Mouse (Mus musculus) kidney, adult 2 months (tissue): Measurements from ENCODE around the gene Pip5k1b. TPM values are rescaled to one million over a fixed set of nuclear protein-coding genes. Genes with fewer than 3 reads are reported as not detected.

Experiments used
- DNase-seq: peaks from one replicate; pipeline ENCODE4 v3.0.0; 2021
- H3K27ac ChIP-seq: fragments of 200-500 bp; 2 replicates; pipeline ENCODE4 v1.5.1; 2012; ENCODE audit warnings: low read depth, low read length, control low read depth, inconsistent platforms; ENCODE audit not compliant: insufficient read depth
- H3K27me3 ChIP-seq: fragments of 200-500 bp; replicated peaks from 2 replicates; pipeline ENCODE4 v1.6.1; 2012; ENCODE audit warnings: mild to moderate bottlenecking, moderate library complexity, low read length, inconsistent platforms; ENCODE audit not compliant: control insufficient read depth, insufficient read depth
- H3K36me3 ChIP-seq: fragments of 200-500 bp; 2 replicates; pipeline ENCODE4 v1.6.1; 2012; ENCODE audit warnings: mild to moderate bottlenecking, moderate library complexity, low read length, inconsistent platforms; ENCODE audit not compliant: control insufficient read depth, insufficient read depth
- H3K4me1 ChIP-seq: fragments of 200-500 bp; 2 replicates; pipeline ENCODE4 v1.6.1; 2011; ENCODE audit warnings: low read length; ENCODE audit not compliant: control insufficient read depth, insufficient read depth
- H3K4me3 ChIP-seq: fragments of 200-500 bp; 2 replicates; pipeline ENCODE4 v1.5.1; 2011; ENCODE audit warnings: mild to moderate bottlenecking, low read depth, low read length, control low read depth; ENCODE audit not compliant: insufficient read depth
- CTCF ChIP-seq: fragments of 200-500 bp; conservative IDR thresholded peaks from 2 replicates; pipeline ENCODE4 v1.5.1; 2011; ENCODE audit warnings: low read depth, mild to moderate bottlenecking, control low read depth, low read length, moderate library complexity, mixed read lengths; ENCODE audit not compliant: insufficient read depth, insufficient read length
- POLR2A ChIP-seq: fragments of 200-500 bp; IDR thresholded peaks from one replicate; pipeline ENCODE4 v1.6.1; 2011; ENCODE audit warnings: low read depth, low read length, control low read depth
- WGBS: fragments of 180-500 bp; shearing (Covaris S2); methylation state at CpG from one replicate; pipeline ENCODE4 v1.1.7; 2018; 5-methylcytosine and 5-hydroxymethylcytosine counted together
- polyA plus RNA-seq: library from polyadenylated mRNA; depleted of rRNA; stranded (reverse); fragments of >200 nt; gene quantifications from 2 replicates; pipeline ENCODE4 v1.2.3, GENCODE M21; 2012

Gene Pip5k1b
- polyA plus RNA-seq, 1 experiment, result 3.7 TPM

GRCm38 (mm10) chr19:24537691-24538090, 18.0 kb downstream of the Pip5k1b start:
- DNase-seq, result no peak
- TF ChIP-seq POLR2A (no peak), CTCF (no peak)
- Histone ChIP-seq H3K27me3 (no peaks in the 10 kb centered on the region), H3K36me3 (no peaks in the 10 kb centered on the region), H3K4me1 (no peaks in the 10 kb centered on the region), H3K4me3 (no peak overlapping the region), H3K27ac (no peak overlapping the region)
- WGBS, result 61% methylated on average over 4 of the region's 4 CpGs

DNA sequence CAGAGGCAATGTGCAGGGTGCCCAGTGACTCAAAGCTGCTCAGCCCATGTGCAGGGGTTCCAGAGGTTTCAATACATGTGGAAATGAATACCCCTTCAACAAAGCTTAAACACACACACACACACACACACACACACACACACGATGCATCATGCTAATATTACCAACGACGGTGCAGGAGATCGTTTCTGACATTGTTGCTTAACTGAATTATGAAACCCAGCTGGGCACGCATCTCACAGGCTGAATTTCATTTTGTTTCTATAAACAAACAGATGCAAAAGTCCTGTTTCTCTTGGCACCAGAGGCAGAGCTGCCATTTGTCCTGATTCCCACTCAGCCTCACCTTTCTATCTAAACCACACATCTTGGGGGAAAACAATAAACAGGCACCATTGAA, 18.8 kb downstream of the Pip5k1b start:
- TF ChIP-seq POLR2A, result no peak
- no peak for TF ChIP-seq CTCF
- H3K4me3 ChIP-seq, result no peak overlapping the region
- no peaks in the 10 kb centered on the region for H3K4me1 ChIP-seq
- 70% methylated on average over 5 of the region's 5 CpGs for WGBS
- H3K27ac ChIP-seq, result no peak overlapping the region
- H3K27me3 ChIP-seq, result no peaks in the 10 kb centered on the region
- H3K36me3 ChIP-seq, result no peaks in the 10 kb centered on the region
- no peak for DNase-seq

DNA sequence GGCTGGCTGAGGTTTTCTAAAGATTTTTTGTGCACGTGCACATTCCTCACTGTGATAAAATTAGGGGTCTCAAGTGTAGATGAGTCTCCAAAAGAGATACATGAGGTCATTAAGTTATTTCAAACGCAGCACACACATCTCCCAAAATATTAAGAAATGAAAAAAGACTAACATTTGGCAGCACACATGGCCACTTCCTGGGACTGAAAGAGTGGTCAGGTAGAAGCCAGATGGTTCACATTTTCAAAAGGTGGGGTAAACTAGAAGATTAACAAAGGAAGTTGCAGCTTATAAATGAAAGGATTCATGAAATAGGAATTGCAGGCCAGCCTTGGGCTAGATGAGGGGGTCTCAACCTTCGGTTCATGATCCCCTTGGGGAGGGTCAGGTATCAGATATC, 19.4 kb downstream of the Pip5k1b start:
- no peaks in the 10 kb centered on the region for H3K4me1 ChIP-seq
- H3K27me3 ChIP-seq, result no peaks in the 10 kb centered on the region
- no peak for DNase-seq
- H3K27ac ChIP-seq, result no peak overlapping the region
- 84% methylated on average over 3 of the region's 3 CpGs for WGBS
- no peaks in the 10 kb centered on the region for H3K36me3 ChIP-seq
- no peak overlapping the region for H3K4me3 ChIP-seq
- TF ChIP-seq POLR2A (no peak), CTCF (no peak)

DNA sequence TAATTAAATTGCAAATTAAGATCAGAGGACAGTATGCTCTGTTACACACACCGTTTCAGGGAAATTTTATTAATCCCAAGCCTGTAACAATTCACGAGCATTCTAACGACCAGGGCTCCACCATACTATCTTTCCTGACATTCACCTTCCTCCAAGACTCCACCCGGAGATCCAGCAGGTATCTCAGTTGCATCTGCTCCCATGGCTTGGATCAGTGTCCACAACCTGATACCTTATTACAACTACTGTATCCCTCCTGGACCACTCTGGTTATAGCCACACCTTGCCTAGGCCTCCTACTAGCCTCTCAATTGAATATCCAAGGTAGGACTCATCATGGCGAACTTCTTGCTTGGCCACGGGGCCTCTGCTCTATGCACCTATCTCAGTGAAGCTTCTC, 20.5 kb downstream of the Pip5k1b start:
- 63% methylated on average over 6 of the region's 6 CpGs for WGBS
- no peak overlapping the region for H3K27ac ChIP-seq

GRCm38 (mm10) chr19:24534733-24535132, 20.9 kb downstream of the Pip5k1b start:
- 72% methylated on average over 7 of the region's 7 CpGs for WGBS
- no peak for TF ChIP-seq CTCF
- no peak for TF ChIP-seq POLR2A
- Histone ChIP-seq H3K4me3 (no peak overlapping the region), H3K27ac (no peak overlapping the region), H3K4me1 (no peaks in the 10 kb centered on the region), H3K27me3 (no peaks in the 10 kb centered on the region), H3K36me3 (no peaks in the 10 kb centered on the region)
- DNase-seq, result no peak

More for the DNA sequence above, 20.5 kb downstream of the Pip5k1b start:
- Histone ChIP-seq H3K36me3 (no peaks in the 10 kb centered on the region), H3K4me3 (no peak overlapping the region), H3K27me3 (no peaks in the 10 kb centered on the region), H3K4me1 (no peaks in the 10 kb centered on the region)
- TF ChIP-seq CTCF (no peak), POLR2A (no peak)
- DNase-seq, result no peak

GRCm38 (mm10) chr19:24528910-24529561, 26.6 kb downstream of the Pip5k1b start:
- Histone ChIP-seq H3K4me1 (0 out of 2 replicates have a peak, but pooled peaks cover 3% of the 10 kb centered on the region), H3K36me3 (no peaks in the 10 kb centered on the region), H3K27ac (no peak overlapping the region), H3K27me3 (no peaks in the 10 kb centered on the region), H3K4me3 (no peak overlapping the region)
- peak; percentile 13 for DNase-seq
- 62% methylated on average over 4 of the region's 4 CpGs for WGBS
- TF ChIP-seq CTCF (no peak), POLR2A (no peak)

DNA sequence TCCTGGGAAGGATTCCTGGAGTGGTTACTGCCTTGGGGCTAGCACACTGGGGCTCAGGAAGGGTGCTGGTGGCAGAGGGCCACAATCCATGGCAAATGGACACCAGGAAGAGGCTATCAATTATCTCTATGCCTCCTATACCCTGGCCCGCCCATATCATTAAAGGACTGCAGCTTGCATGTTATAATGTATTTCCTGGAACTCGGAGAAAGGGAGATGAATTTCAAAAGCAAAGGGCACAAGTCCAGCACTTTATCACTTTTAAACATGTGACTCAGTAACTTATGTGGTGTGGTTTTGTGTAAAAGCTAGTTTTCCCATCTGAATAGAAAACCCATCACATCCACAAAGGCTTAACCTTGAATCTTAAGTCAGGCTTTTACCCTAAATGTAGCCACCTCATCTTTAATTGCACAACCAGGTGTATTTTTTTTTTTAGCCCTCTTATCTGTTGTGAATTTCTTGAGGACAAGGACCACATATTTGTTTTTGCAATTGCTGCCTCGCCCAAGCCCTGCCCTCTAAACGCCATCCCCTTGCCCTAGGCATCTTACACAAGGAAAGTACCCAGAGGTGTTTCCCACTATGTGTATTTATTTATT, 27.4 kb downstream of the Pip5k1b start:
- no peak overlapping the region for H3K27ac ChIP-seq
- WGBS, result 69% methylated on average over 4 of the region's 4 CpGs
- H3K4me1 ChIP-seq, result 0 out of 2 replicates have a peak, but pooled peaks cover 3% of the 10 kb centered on the region
- TF ChIP-seq POLR2A, result no peak
- no peak for TF ChIP-seq CTCF
- no peak overlapping the region for H3K4me3 ChIP-seq
- H3K36me3 ChIP-seq, result no peaks in the 10 kb centered on the region
- no peaks in the 10 kb centered on the region for H3K27me3 ChIP-seq
- no peak for DNase-seq
